Mouse (Mus musculus) erythroblast, embryonic 14.5 days (primary cell): ENCODE measurements around the gene Hrh3.

Experiments
- GATA1 ChIP-seq: IDR thresholded peaks from 2 replicates; pipeline ENCODE4 v1.6.1; 2012; ENCODE audit warnings: low read length, inconsistent platforms, mixed read lengths
- TAL1 ChIP-seq: IDR thresholded peaks from 3 replicates; pipeline ENCODE4 v1.6.1; 2012; ENCODE audit warnings: low read length, inconsistent platforms, mixed read lengths

GRCm38 (mm10) chr2:180133231-180133630, 28.9 kb upstream of the Hrh3 start:
- TF ChIP-seq TAL1 (no peak), GATA1 (no peak)
